Mouse (Mus musculus): Measurements from ENCODE around the gene Odaph.
"Not testable (repeated sequence)": the region's sequence is repeated elsewhere in the genome, so short reads cannot be mapped to it uniquely, and the experiment has no call there.

Odaph gene

DNA sequence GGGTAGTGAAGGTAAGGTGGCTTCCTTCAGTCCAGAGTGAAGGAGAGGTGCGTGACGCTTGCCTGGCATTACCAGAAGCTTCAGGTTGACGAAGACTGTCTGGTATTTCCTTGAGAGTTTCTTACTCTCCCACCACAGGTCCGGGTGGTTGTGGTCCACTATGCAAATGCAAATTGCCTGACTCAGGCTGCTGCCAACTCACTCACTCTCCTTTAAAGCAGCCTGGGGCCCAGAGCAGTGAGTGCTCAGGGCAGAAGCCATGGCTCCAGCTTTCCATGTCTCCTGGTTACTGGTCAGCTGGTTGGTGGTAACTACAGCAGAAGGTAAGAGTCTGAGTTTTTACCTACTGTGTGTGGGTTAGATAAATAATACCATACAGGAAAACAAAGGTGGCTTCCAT lies at the start of gene Odaph:
TSS of gene Odaph (plus strand) at position 240 of the 400 bp plus-strand sequence.
- no peak for DNase-seq

DNA sequence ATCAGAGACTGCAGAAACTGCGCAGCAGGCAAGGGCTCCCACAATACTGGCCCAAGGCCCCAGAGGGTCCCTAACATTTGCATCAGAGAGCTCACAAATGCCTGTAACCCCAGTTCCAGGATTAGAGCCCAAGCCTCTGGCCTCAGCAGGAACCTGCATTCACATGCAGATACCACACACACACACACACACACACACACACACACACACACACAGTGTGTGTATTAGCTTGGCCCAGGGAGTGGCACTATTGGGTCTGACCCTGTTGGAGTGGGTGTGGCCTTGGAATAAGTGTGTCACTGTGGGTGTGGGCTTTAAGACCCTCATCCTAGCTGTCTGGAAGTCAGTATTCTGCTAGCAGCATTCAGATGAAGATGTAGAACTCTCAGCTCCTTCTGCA lies 41.7 kb upstream of the Odaph start:
- not testable (repeated sequence) for DNase-seq

DNA sequence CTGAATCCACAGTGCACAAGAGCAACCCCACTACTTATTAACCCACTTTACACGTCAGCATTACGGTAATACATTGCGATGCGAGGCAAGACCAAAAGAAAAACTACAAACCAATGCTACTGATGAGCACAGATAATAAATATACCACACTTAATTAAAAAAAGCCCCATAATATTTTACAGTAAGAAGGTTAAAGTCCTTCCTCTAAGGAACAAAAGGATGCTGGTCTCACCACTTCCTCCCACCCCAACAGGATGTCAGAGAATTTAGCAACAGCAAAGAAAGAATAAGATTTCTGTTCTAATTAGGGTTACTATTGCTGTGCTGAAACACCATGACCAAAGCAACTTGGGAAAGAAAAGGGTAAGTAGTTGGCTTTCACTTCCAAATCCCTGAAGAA lies 40.3 kb upstream of the Odaph start:
- no peak for DNase-seq

DNA sequence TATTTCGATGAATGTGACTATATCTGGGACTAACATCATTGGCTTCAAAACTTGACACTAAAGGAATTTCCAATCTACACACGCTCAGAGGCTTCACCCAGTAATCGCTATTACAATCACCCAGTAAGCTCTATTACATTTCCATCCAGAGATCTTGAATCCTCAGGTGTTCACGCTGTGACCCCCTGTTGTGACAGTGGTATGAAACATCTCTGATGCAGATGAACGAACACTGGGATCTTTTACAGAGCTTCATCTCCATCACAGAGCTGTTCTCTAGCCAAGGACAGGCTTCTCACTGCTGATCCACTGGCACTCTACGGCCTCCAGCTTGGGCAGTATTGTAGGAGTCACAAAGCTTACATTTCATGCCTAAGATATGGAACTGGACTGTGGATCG lies 37.8 kb upstream of the Odaph start:
- no peak for DNase-seq

DNA sequence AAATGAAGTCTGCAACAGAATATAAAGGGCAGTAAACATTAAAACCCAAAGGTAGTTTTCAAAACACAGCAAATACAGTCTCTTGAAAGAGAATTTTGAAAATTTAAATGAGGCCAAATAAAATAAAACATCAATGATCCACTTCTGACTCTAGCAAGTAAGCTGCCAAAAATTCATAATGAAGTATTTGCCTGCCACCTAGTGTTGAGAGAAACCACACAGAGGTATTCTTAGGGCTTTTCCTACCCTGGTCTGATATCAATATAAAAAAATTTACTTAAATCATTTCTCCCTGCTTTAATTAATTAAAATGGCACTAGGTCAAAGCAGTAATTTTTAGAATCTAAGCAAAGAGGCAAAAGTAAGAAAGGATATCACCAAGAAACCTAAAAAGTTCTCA lies 35.9 kb upstream of the Odaph start:
- no peak for DNase-seq

DNA sequence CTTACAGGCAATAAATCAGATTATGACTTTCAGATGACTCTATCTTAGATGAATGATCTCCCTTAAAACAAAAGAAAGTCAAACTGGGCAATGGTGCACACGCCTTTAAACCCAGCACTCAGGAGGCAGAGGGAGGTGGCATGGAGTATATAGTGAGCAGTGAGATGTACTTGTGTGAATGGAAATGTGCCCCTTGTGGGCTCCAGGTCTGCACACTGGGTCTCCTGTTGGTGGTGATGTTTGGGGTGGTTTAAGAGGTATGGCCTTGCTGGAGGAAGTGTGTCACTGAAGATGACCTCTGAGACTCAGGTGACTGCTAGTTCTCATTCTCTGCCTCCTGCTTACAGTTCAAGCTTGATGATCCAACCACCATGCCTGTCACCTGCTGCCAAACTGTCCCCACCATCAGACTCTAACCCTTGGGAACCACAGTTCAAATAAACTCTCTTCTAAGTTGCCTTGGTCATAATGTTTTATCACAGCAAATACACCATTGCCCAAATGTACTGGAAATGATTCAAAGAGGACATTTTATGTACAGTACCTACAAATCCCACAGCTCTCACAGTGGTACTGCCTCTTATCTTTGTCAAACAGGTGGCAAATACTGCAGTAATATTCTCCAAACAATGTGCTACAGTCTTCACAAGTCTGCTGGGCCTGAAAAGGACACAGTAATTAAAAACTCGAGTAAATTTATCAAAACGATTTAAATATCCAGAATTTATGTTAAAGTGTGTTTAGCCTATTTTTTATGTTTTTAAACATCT lies 30.1 kb upstream of the Odaph start:
- no peak for DNase-seq

DNA sequence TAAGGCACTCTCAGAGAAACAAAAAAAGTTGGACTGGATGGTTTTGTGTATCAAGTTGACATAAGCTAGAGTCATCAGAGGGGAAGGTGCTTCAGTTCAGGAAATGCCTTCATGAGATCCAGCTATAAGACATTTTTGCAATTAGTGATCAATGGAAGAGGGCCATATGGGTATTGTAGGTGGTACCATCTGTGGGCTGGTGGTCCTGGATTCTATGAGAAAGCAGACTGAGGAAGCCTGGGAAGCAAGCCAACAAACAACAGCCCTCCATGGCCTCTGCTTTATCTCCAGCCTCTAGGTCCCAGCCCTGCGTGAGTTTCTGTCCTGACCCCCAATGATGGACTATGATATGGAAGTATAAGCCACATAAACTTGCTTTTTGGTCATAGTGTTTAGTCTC lies 28.2 kb upstream of the Odaph start:
- DNase-seq: no peak

DNA sequence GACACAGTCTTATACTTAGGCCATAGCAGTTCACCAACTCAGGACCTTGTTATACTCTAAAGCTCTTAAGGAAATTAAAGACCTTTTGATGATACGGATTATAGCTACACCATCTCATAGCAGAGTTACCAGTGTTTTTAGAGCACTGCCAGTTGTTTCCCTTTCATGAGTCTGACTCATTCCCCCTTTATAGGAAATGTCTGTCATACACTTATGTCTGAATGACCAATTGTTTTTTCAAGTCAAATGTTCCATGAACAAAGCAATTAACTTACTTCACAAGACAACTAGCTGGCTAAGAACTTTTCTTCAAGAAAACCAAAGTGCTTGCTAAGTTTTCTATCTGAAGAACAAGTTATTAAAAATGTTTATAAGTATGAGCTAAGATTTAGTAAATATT lies 27.3 kb upstream of the Odaph start:
- no peak for DNase-seq

DNA sequence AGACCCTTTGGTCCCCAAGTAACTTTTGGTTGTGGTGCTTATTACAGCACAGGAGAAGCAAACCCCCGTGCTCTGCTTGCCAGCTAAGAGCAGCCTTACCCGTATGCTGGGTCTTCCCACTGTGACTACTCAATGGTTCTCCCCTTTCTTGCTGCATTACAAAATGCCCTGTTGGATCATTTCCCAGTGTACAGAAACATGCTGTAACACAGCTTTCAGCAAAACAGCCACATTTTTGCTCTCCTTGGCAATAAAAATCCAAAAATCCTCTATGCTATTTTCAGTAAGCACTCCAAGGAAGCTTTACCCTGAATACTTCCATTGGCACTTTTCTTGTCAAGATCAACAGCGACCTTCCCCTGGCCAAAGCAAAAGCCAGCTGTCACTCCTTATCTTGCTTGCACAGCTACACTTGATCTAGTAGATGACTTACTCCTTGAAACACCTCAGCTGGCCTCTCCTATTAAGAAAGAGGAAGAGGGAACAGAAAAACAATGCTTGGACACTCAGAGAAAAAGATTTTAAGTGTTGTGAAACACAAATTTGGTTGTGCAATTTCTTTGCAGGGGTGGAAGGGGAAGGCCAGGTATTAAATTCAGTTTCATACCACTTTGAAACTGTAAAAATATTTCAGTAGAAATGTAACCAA lies 26.5 kb upstream of the Odaph start:
- DNase-seq: no peak

DNA sequence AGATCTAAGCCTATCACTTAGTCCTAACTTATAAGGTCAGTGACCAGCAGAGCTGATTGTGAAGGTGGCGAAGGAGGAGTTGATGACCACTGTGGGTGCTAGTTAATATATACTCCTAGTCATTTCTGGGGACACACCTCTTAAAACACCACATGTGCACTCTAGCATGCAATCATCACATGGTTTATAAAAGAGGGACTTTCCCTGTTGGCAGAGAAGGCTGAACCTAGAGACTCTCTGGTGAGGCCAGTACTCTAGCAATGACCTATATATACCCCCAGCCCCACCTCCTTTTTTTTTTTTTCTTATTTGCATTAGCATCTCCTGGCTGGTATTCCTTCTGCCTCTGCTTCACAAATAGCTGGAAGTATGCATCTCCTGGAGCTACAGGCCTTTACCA lies 25.9 kb upstream of the Odaph start:
- DNase-seq: peak in 1 of 2 experiments; percentile 13

DNA sequence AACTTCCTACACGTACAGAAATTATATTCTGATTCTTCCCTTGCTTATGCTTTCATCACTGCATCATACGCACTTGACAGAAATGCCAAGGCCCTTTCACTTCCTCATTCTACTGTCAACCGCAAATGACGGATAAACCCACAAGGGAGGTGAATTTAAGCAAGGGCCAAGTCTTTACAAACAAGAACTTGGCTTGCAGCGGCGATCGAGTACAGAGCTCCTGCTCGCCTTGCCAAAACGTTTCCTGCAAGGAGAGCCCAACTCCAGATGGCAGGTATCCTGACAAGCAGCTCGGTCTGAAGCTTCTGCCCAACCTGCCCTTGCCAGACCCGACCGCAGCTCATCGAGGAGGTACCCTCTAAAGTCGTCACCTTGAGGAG lies 25.0 kb upstream of the Odaph start:
- no peak for DNase-seq

DNA sequence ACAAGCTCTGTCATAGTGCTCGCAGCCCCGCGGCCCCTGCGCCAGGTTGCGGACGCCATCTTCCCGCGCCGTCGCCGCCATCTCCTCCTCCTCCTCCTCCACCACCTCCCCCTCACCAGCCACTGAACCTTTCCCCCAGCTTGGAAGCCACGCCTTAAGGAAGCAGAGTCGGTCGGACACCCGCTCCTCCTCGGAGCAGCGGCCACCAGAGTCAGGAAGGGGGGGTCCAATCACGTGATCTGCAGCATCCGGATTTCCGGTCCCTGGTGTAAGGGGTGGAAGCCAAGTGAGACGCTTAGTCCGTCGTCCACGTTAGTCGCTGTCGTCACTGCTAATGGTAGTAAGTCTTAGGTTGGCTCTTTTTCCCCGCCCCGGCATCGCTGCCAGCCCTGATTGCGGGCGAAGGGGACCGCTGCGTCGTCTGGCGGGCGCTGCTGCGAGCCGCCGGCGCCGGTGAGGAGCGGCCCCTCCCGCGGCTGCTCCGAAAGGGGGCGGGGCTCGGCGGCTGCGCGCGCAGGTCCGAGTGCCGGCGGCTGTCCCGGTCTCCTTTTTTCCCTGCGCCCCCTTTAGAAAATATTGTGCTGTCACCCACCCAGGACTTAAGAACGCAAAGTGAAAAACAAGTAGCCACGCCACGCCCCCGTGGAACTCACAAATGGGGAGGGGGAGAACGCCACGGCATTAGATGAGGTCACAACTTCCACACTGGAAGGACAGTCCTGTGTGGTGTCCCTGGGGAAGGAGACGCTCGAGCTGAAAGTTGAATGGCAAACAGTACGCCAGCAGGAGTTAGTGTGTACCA lies 24.4 kb upstream of the Odaph start, which contains the start of gene Rchy1:
TSS of gene Rchy1 (minus strand) at position 430 of the 802 bp plus-strand sequence.
- DNase-seq: peak; percentile 98 to 99

DNA sequence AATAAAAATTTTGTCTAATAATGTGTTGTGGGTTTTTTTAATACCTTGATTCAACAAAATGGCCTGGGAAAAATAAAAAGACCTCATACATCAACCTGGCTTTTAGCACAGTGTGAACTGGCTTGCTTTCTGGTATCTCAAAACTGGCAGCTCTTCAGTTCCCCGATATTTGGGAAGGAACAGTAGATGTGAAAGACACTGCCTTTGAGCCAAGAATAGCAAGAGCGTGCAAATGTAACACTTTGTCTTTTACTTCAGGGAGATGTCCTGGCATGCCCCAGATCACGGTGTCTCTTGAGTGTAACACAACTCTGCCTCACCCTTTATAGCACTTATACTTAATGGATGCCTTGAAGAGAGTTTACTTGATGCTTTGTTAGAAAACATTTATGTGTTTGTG lies 15.2 kb upstream of the Odaph start:
- no peak for DNase-seq

DNA sequence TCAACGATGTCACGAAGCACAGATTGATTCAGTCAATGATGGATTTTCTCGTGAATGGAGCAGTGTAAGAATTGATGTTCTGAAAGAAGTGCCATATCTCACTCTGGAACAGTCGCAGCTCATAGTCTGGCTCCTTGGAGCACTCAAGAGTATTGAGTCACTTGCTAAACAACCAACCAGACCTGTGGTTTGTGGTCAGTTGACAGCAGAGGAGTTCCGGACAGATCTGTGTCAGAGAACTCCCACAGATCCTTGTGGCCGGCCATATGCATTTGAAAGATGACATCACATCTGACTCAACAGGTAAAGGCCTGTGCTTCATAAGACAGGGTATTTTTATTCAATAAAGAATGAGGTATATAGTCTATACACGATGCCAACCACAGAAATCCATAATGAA lies 13.3 kb upstream of the Odaph start:
- DNase-seq: no peak

DNA sequence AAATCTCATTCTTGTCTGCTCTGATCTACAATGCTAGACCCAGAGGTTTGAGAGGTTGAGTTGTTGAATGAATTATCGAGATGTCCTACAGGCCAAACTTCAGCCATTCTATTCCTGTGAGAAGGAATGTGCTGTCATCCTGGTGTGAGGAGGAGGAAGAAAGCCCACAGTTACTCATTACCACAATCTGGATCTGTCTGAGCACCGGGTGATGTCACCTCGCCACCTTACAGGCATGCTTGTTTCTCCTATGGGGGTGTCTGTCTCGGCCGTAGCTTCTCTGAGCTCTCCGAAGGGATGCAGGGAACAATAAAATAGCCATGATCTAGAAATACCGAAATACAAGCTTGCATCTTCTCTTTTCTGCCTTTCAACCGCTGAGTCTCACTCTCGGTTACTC lies 11.5 kb upstream of the Odaph start:
- DNase-seq: no peak

DNA sequence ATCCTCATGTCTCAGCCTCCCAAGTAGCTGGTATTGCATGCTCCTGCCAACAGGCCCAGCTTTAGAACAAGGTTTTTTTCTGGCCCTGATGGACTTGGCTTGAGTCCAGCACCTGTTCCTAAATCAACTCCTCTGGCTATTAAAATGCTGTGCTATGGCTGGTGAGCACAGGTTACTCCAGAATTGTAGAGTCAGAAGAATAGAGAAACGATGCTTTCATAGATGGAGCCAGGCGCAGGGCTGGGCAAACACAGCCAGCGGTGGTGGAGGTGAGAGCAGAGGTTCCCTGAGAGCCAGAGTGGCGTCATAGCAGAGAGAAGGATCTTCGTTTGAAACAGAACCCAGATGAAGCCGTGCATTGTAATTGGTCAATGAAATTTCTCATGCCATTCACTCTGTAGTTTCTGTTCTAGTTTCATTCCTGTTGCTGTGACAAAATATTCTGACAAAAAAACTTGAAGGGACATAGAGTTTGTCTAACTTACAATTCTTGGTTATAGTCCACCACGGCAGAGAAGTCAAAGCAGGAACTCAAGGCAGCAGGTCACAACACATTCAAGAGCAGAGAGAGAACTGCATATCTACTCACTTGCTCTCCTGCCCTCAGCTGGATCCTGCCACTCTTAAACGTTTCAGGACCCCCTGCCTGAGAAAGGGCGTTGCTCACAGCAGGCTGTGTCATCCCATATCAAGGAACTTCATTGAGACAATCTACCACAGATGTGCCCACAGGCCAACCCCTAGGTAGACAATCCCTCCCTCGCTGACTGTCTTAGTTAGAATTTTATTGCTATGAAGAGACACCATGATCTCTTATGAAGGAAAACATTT lies 10.5 kb upstream of the Odaph start:
- no peak for DNase-seq

DNA sequence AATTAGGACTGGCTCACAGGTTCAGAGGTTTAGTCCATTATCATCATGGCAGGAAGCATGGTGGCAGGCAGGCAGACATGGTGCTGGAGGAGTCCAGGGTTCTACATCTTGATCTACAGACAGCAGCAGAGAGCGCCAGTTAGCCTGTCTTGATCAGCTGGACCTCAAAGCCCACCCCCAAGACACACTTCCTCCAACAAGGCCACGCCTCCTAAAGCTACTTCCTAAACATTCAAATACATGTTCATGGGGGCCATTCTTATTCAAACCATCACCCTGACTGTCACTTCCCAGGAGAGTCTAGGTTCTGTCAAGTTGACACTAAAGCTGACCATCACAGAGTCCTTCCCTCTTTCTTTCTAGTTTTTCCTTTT lies 9.9 kb upstream of the Odaph start:
- DNase-seq: no peak

DNA sequence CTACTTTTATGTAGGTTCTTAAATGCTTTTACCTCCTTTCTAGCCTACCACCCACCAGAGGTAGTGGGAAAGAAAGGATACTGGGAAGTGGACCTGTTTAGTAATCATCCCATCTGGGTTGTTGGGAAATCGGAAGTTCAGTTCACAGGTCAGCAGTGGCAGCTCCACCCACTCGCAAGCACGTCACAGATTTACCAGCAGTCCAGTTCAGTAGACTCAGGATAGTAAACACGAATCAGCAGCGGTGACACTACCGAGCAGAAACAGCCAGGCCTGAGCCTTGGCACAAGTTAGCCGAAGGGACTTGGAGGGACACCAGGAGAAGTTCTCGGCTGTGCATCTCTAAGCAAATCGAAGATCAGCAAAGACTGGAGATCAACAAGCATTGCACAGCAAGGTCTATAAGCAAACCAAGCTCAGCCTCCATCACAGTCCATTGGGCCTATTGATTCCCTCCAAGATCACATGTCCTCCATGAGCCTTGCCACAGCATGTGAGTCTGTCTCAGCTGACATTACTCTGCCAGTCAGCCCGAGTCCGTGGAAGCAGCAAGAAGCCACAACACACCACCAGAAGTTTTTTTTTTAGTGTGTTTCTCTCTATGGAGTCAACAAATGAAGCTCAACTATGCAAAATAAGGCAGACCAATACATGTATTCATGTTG lies 6.0 kb upstream of the Odaph start:
- no peak for DNase-seq

DNA sequence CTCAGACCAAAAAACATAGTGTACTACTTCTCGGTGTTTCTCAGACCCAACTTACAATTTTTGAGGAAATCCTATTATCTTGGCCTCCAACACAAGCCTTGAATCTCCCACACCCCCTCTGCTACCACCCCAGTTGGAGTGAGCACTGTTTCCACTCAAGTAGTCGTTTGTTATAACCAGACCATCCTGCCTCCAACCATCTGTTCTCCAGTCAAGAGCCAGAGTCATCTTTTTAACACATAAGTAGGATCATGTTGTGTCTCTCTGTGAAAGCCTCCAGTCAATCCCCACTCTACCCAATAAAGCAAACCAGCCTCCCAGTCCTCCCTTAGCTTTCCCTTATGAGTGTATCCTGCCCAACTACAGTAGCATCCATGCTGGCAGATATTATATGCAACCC lies 3.8 kb upstream of the Odaph start:
- DNase-seq: no peak

DNA sequence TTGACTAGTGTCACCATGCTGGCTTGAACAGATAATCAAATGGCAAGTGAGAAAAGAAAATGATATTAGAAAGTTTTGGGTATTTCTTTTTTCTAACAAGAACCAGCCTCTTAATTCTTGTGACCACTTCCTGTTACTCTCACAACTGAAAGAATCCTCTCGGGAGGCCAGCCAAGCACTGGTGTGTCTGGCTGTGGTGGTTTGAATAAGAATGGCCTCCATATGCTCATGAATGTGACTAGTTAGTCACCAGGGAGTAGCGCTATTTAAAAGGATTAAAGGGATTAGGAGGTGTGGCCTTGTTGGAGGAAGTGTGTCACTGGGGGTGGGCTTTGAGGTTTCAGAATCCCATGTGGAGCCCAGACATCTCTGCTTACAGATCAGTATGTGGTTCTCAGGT lies 1.6 kb upstream of the Odaph start:
- no peak for DNase-seq

DNA sequence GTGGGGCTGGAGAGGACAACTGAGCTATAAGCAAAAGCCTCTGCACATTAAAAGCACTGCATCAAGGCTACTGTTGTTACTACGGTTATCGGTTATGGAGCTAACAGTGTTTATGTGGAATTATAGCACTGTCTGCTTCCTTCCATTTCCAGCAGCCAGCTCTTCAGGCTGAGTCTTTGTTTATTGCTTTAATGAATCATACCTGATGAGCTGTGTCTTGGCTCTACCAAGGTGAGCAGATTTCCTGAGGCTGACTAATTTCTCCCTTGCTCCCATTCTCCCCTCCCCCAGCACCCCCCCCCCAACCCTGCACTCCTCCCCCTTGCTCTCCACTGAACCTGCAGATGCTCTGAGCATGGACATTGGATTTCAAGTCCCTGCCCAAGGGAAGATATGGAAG lies 524 bp downstream of the Odaph start:
- DNase-seq: no peak

DNA sequence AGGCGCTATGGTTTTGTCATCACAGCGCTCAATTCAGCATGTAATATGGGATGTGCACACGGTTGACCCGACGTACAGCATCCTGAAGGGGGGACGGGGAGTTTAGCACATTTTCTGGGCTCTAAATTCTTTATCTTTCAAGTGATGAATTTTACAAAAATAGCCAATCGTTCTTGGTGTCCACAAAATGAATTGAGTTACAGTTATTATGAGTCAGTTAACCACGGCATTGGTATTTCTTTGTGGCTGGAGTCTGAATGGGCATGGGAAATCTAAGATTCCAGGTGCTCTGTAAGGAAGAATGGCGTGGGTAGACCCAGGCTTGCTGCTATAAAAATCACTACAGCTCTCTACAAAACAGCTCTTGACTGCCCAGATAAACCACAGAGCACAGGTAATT lies 2.0 kb downstream of the Odaph start:
- no peak for DNase-seq

All from kidney, postnatal 25 days (tissue).